Mouse (Mus musculus) testis, adult 2 months (tissue): ENCODE results near the gene Mrps26.

ENCODE experiments used
- CTCF ChIP-seq: fragments of 200-500 bp; IDR thresholded peaks from 2 replicates; pipeline ENCODE4 v1.5.1; 2012; ENCODE audit warnings: low read depth, mild to moderate bottlenecking, inconsistent platforms, low read length, moderate library complexity; ENCODE audit not compliant: control insufficient read depth, insufficient read depth, insufficient replicate concordance
- POLR2A ChIP-seq: fragments of 200-500 bp; IDR thresholded peaks from 2 replicates; pipeline ENCODE4 v1.6.1; 2012; ENCODE audit warnings: low read depth, mild to moderate bottlenecking, inconsistent platforms, low read length, moderate library complexity; ENCODE audit not compliant: control insufficient read depth

- TF ChIP-seq POLR2A (no peak), CTCF (no peak)
Observed at GRCm38 (mm10) chr2:130569926-130570325, 6.4 kb downstream of the Mrps26 start.
